Mouse (Mus musculus) Patski (cell line): ENCODE measurements around the gene Ppp1r13b. TPM values are rescaled to one million over a fixed set of nuclear protein-coding genes. Genes with fewer than 3 reads are reported as not detected.

Experiments used
- ATAC-seq: fragments of 100-300 bp; one replicate; pipeline ENCODE4 v1.8.0; 2021
- CTCF ChIA-PET: fragments of 350-600 bp; sonication (Branson Sonifier 250); formaldehyde crosslinking; loops from one replicate; lab custom pipeline; 2022; ENCODE audit warnings: inconsistent platforms; lab: Charles Lee
- POLR2A ChIA-PET: fragments of 350-600 bp; sonication (Branson Sonifier 250); formaldehyde crosslinking; loops from one replicate; lab custom pipeline; 2022; ENCODE audit warnings: antibody characterized with exemption, inconsistent platforms; lab: Charles Lee
- DNase-seq: peaks from one replicate; pipeline ENCODE4 v3.0.0-alpha.2; 2011; ENCODE audit warnings: low read depth, low spot score
- H3K27me3 ChIP-seq: fragments of 371-371 bp; one replicate; pipeline ENCODE4 v1.5.1; 2021
- CTCF ChIP-seq: fragments of 100-300 bp; IDR thresholded peaks from one replicate; pipeline ENCODE4 v1.5.1; 2021
- in situ Hi-C: fragments of 300-500 bp; cut with MboI; formaldehyde crosslinking; loops from 3 replicates; pipeline ENCODE4 v1.11.1; 2018; ENCODE audit warnings: low pct_unique_long_range_greater_than_20kb, mixed read lengths
- polyA plus RNA-seq: library from polyadenylated mRNA; unstranded; gene quantifications from one replicate; pipeline ENCODE4 v1.2.3, GENCODE M21; 2021

Ppp1r13b gene
- polyA plus RNA-seq, 1 experiment from 2014 or later, result 6.9 TPM

DNA sequence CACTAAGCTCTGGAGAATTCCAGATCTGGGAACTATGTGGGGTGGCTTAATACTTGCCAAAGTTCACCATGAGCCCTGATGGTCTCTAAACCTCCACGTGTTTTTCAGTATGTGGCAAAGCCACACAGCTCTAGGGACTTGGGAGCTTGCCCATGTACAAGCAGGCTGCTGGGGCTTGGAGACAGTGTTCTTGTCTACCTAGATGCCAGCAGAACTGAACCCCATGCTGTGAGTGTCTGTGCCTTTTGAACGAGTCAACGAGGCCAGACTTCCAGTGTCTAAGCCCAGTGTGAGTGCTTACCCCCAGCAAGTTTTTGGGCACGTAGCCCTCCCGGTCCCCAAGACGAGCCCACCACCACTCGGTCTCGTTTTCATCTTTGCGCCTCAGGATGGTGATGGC, 78.0 kb downstream of the Ppp1r13b start:
- no peak for TF ChIP-seq CTCF
- no peaks in the 10 kb centered on the region for H3K27me3 ChIP-seq
- DNase-seq (no peak), ATAC-seq (no peak)
- in situ Hi-C loops, result no loop called here
- CTCF ChIA-PET, result no interaction called here
- POLR2A ChIA-PET, result no interaction called here

DNA sequence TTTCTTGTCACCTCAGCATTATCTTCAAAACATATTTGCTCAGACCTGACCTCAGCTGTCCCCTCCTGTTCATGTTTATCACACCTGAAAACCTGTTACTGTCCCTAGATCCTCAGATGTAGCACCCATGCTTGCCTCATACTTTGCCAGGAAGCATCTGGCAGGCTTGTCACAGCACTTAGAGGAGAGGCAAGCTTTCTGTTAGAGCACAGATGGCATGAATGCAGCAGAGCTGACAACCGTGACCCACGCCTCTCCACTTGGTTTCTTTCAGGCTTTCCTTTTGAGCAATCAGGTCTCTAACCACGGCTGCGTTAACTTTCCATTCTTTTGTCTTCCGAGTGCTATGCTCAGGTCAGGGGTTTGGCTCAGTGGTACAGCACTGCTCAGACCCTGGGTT, 78.5 kb downstream of the Ppp1r13b start:
- in situ Hi-C loops, result no loop called here
- DNase-seq (no peak), ATAC-seq (no peak)
- TF ChIP-seq CTCF, result no peak
- POLR2A ChIA-PET, result no interaction called here
- H3K27me3 ChIP-seq, result no peaks in the 10 kb centered on the region
- CTCF ChIA-PET, result no interaction called here

DNA sequence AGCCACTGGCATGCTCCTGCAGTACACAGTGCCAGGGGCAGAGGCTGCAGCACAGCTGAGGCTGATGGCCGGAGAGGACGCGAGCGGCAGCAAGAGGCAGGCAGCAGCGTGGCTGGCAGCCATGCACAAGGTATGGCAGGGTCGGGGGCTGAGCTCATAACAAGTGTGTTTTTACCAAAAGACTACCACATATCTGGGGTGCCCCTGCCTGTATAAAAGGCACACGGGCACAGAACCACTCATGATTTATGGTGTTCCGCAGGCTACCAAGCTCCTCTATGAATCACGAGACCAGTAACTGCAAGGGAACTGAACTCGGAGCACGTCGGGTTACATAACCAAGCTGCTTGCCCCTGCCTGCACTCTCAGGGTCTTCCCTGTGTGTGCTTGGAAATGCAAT, 80.4 kb downstream of the Ppp1r13b start:
- ChIA-PET POLR2A (no interaction called here), CTCF (interaction anchor here (0.7 to 1.5 kb wide), 2 partner anchors 10 to 27 kb away, joined by 3 to 4 read pairs; no protein-coding TSS in a partner anchor)
- in situ Hi-C loops, result no loop called here
- DNase-seq (no peak), ATAC-seq (no peak)
- no peak for TF ChIP-seq CTCF
- H3K27me3 ChIP-seq, result no peaks in the 10 kb centered on the region

- no peak for ATAC-seq
- POLR2A ChIA-PET, result no interaction called here
- no peak for TF ChIP-seq CTCF
- CTCF ChIA-PET, result no interaction called here
- DNase-seq, result no peak
- in situ Hi-C loops, result no loop called here
- H3K27me3 ChIP-seq, result no peaks in the 10 kb centered on the region
Observed at GRCm38 (mm10) chr12:111821931-111822330, 86.0 kb downstream of the Ppp1r13b start.

DNA sequence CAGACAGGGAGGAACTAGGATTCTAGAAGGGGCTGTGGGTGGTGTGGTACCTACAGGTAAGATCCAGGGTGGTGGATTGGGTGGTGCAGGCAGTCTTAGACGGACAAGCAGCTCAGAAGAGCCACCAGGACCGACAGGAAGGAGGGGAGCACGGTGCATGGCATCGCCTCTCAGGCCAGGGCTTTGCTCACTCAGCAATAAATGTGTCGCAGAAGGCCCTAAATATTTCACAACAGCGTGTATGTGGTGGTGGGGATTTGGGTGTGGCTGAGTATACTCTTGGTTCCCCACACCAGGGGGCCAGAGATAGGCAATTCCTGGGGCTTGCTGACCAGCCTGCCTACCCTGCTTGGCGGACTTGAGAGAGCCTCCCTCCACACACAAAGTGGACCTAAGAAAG, 87.2 kb downstream of the Ppp1r13b start:
- ChIA-PET POLR2A (no interaction called here), CTCF (no interaction called here)
- ATAC-seq (no peak), DNase-seq (no peak)
- in situ Hi-C loops, result no loop called here
- no peak for TF ChIP-seq CTCF
- no peaks in the 10 kb centered on the region for H3K27me3 ChIP-seq

GRCm38 (mm10) chr12:111819936-111820335, 88.0 kb downstream of the Ppp1r13b start:
- H3K27me3 ChIP-seq, result no peaks in the 10 kb centered on the region
- CTCF ChIA-PET, result no interaction called here
- POLR2A ChIA-PET, result no interaction called here
- DNase-seq, result no peak
- in situ Hi-C loops, result no loop called here
- no peak for TF ChIP-seq CTCF
- no peak for ATAC-seq

- no peaks in the 10 kb centered on the region for H3K27me3 ChIP-seq
- no peak for ATAC-seq
- DNase-seq, result no peak
- no peak for TF ChIP-seq CTCF
- in situ Hi-C loops, result no loop called here
- ChIA-PET CTCF (no interaction called here), POLR2A (no interaction called here)
Observed at GRCm38 (mm10) chr12:111817991-111818390, 89.9 kb downstream of the Ppp1r13b start.

GRCm38 (mm10) chr12:111816967-111817366, 90.9 kb downstream of the Ppp1r13b start:
- no peaks in the 10 kb centered on the region for H3K27me3 ChIP-seq
- POLR2A ChIA-PET, result interaction anchor here (0.6 kb wide), 1 partner anchor 130 kb away, joined by 4 read pairs; no protein-coding TSS in a partner anchor
- TF ChIP-seq CTCF, result no peak
- CTCF ChIA-PET, result interaction anchor here (1.3 kb wide), 1 partner anchor 141 kb away, joined by 5 read pairs; no protein-coding TSS in a partner anchor
- in situ Hi-C loops, result no loop called here
- ATAC-seq (no peak), DNase-seq (no peak)

DNA sequence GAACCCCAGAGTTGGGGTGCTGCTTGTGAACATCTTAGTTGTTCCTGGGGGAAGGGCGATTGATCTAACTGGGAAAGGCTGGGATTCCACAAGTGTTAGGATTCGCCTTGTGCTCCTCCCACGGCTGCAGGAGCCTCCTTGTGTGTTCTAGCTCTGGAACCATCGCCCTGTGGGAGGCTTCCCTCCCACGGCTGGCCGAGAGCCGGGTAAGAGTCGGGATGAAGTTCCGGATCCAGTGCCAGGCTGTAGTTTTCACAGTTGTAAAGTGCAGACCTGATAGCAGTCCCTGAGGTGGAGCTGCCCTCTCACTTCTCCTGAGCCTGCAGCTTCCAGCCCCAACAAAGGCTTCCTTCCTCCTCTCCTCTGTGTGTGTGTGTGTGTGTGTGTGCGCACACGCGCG, 91.4 kb downstream of the Ppp1r13b start:
- no peak for TF ChIP-seq CTCF
- POLR2A ChIA-PET, result interaction anchor here (0.5 to 0.6 kb wide), 2 partner anchors 83 to 131 kb away, joined by 4 to 6 read pairs; no protein-coding TSS in a partner anchor
- CTCF ChIA-PET, result interaction anchor here (1.3 kb wide), 1 partner anchor 141 kb away, joined by 5 read pairs; no protein-coding TSS in a partner anchor
- ATAC-seq, result no peak
- in situ Hi-C loops, result no loop called here
- no peaks in the 10 kb centered on the region for H3K27me3 ChIP-seq
- no peak for DNase-seq

DNA sequence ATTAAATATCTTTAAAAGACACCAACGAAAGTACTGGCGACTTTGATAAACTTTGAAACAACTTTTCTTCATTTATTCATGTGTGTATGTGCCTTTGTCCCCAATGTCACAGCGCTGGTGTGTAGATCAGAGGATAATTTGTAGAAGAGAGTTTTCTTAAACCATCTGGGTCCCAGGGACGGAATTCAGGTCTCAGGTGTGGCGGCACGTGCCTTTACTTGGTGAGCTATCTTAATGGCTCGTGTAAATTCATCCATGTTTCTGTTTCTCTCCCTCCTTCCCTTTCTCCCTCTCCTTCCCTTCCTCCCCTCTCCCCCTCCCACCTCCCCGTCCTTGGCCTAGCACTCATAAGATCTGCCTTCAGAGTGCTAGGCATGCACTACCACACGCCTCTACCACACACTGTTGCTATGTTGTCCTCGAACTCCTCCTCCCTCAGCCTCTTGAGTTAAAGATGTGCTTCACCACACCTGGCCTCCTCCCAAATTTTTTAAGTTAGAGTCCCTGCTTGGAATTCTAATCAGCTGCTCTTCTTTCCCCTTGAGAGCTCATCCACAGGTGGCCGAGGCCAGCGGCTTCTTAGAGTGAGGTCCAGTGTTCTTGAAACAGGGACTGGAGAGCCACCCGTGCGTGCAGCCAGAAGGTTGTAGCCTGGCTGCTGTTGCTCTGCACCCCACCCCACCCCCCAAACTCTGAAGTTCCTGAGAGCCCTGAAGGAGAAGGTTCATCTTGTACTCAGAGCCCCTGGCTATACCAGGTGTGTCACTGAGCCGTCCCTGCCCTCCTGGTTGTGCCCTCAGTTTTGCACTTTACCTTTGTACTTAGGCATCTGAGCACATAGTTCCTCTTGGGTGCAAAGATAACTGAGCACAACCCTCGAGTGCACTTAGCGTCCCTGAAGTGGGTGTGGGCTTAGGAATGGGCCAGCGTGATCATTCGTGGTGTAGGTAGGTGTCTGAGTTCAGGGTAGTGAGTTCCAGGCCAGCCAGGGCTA, 92.8 kb downstream of the Ppp1r13b start:
- POLR2A ChIA-PET, result interaction anchor here (0.5 kb wide), 1 partner anchor 146 kb away, joined by 3 read pairs; no protein-coding TSS in a partner anchor
- ATAC-seq, result no peak
- no peak for DNase-seq
- no peak for TF ChIP-seq CTCF
- in situ Hi-C loops, result no loop called here
- H3K27me3 ChIP-seq, result no peaks in the 10 kb centered on the region
- CTCF ChIA-PET, result no interaction called here
